ENCODE assay signal across 8 mouse cellular contexts in genomic region chr13:98298833-98299758, GRCm38 (mm10). TPM values are rescaled to one million over a fixed set of nuclear protein-coding genes. Genes with fewer than 3 reads are reported as not detected.
A peak's percentile ranks its signal among the peaks of the same experiment; 100 is the strongest.
DNase-seq lines count a peak whose midpoint lies in the region; ATAC-seq and TF ChIP-seq lines count a peak whose summit lies in the region.

No protein-coding gene starts in this region.

- peak overlapping the region; percentile 19; the same call in 1 of the 2 replicates for H3K4me3 ChIP-seq in embryonic facial prominence, embryonic 10.5 days
- H3K4me3 ChIP-seq in kidney, adult 2 months (ENCODE audit: insufficient read depth, low read depth, low read length), result no peak overlapping the region
- H3K4me3 ChIP-seq in limb, embryonic 12.5 days (replicated peaks), result no peak overlapping the region
- no peak overlapping the region for H3K4me3 ChIP-seq in midbrain, postnatal 0 days (ENCODE audit: low read depth, low read length)

- H3K36me3 ChIP-seq in embryonic facial prominence, embryonic 10.5 days (replicated peaks), result no peaks in the 10 kb centered on the region
- H3K36me3 ChIP-seq in kidney, adult 2 months (ENCODE audit: control insufficient read depth, insufficient read depth, low read length), result no peaks in the 10 kb centered on the region
- no peaks in the 10 kb centered on the region for H3K36me3 ChIP-seq in limb, embryonic 12.5 days
- no peaks in the 10 kb centered on the region for H3K36me3 ChIP-seq in midbrain, postnatal 0 days (ENCODE audit: insufficient read depth, low read length)

- 57% methylated on average over 21 of the region's 21 CpGs for WGBS in embryonic facial prominence, embryonic 10.5 days
- WGBS in kidney, adult 2 months, result 51% methylated on average over 21 of the region's 21 CpGs
- 52% methylated on average over 21 of the region's 21 CpGs for WGBS in limb, embryonic 12.5 days
- WGBS in midbrain, postnatal 0 days, result 45% methylated on average over 21 of the region's 21 CpGs

- H3K27ac ChIP-seq in embryonic facial prominence, embryonic 10.5 days (replicated peaks), result peak overlapping the region; percentile 63; the same call in 1 of the 2 replicates
- no peak overlapping the region for H3K27ac ChIP-seq in kidney, adult 2 months (ENCODE audit: insufficient read depth, low read depth, low read length)
- H3K27ac ChIP-seq in limb, embryonic 12.5 days, result no peak overlapping the region
- H3K27ac ChIP-seq in midbrain, postnatal 0 days (ENCODE audit: low read depth, low read length), result 0 out of 2 replicates have a peak overlapping the region, but pooled peaks have one; percentile 43

- peaks cover 6% of the 10 kb centered on the region for H3K9me3 ChIP-seq in embryonic facial prominence, embryonic 10.5 days
- H3K9me3 ChIP-seq in limb, embryonic 12.5 days, result no peaks in the 10 kb centered on the region
- no peaks in the 10 kb centered on the region for H3K9me3 ChIP-seq in midbrain, postnatal 0 days (ENCODE audit: low read length)

- H3K9ac ChIP-seq in limb, embryonic 12.5 days (replicated peaks), result no peak overlapping the region
- no peak overlapping the region for H3K9ac ChIP-seq in midbrain, postnatal 0 days (replicated peaks; ENCODE audit: low read length, poor library complexity, severe bottlenecking)

- peak; percentile 77 for TF ChIP-seq CTCF in kidney, adult 2 months (conservative IDR thresholded peaks at IDR 0.05; ENCODE audit: insufficient read depth, insufficient read length, low read depth, low read length)
- peak; percentile 84 for TF ChIP-seq CTCF in midbrain, postnatal 0 days (IDR thresholded peaks at IDR 0.05)

- TF ChIP-seq POLR2A in kidney, adult 2 months (IDR thresholded peaks at IDR 0.05; ENCODE audit: low read depth, low read length), result no peak

- peak overlapping the region; percentile 33 for H3K4me2 ChIP-seq in limb, embryonic 12.5 days
- H3K4me2 ChIP-seq in midbrain, postnatal 0 days (ENCODE audit: low read depth, low read length, poor library complexity, severe bottlenecking), result peak overlapping the region; percentile 39

- no peaks in the 10 kb centered on the region for H3K27me3 ChIP-seq in embryonic facial prominence, embryonic 10.5 days (replicated peaks; ENCODE audit: low read depth, poor library complexity, severe bottlenecking)
- H3K27me3 ChIP-seq in kidney, adult 2 months (replicated peaks; ENCODE audit: control insufficient read depth, insufficient read depth, low read length), result 0 out of 2 replicates have a peak, but pooled peaks cover 2% of the 10 kb centered on the region
- no peaks in the 10 kb centered on the region for H3K27me3 ChIP-seq in limb, embryonic 12.5 days
- H3K27me3 ChIP-seq in midbrain, postnatal 0 days (ENCODE audit: insufficient read depth, low read length), result no peaks in the 10 kb centered on the region

- peak; percentile 48 for DNase-seq in 3134 (ENCODE audit: extremely low read depth, insufficient read length, low spot score)
- peak; percentile 85 for DNase-seq in adrenal gland, postnatal 10 days
- peak; percentile 86 for DNase-seq in embryonic facial prominence, embryonic 10.5 days (ENCODE audit: low spot score)
- peak; percentile 55 to 86 for DNase-seq in heart, adult 18-20 months
- peak; percentile 64 for DNase-seq in kidney, adult 2 months
- peak; percentile 93 for DNase-seq in midbrain, postnatal 0 days (ENCODE audit: low spot score)
- peak; percentile 23 to 56 for DNase-seq in spleen, postnatal 14 days (ENCODE audit: low spot score in 2 of 2)

- no peak for ATAC-seq in limb, embryonic 12.5 days (ENCODE audit: insufficient number of reproducible peaks, insufficient read depth, low FRiP score, low TSS enrichment, low read depth)
- ATAC-seq in midbrain, postnatal 0 days (ENCODE audit: low FRiP score), result peak; percentile 72

- peaks cover 3% of the 10 kb centered on the region for H3K4me1 ChIP-seq in embryonic facial prominence, embryonic 10.5 days
- no peaks in the 10 kb centered on the region for H3K4me1 ChIP-seq in kidney, adult 2 months (ENCODE audit: control insufficient read depth, insufficient read depth, low read length)
- H3K4me1 ChIP-seq in limb, embryonic 12.5 days (replicated peaks), result no peaks in the 10 kb centered on the region
- H3K4me1 ChIP-seq in midbrain, postnatal 0 days (ENCODE audit: insufficient read depth, low read length), result no peaks in the 10 kb centered on the region

RNA-seq across cellular contexts. Expression of gene Btf3, which starts 17.7 kb away (rescaled TPM):
- total RNA-seq in adrenal gland, postnatal 10 days (2021), result 100 to 1,000 TPM; 361 to 381 TPM
- 764 and 773 TPM in 2 replicates for polyA plus RNA-seq in embryonic facial prominence, embryonic 10.5 days (2016; fragmentation: Nextera tagmentation; extraction: Ambion mirVana)
- total RNA-seq in heart, adult 18-20 months (2021), result 100 to 1,000 TPM; 195 to 218 TPM
- polyA plus RNA-seq in kidney, adult 2 months (2012; rRNA removed), result 153 and 173 TPM in 2 replicates
- polyA plus RNA-seq in limb, embryonic 12.5 days (2016; fragmentation: Nextera tagmentation; extraction: Ambion mirVana), result 760 and 773 TPM in 2 replicates
- 269 and 303 TPM in 2 replicates for total RNA-seq in midbrain, postnatal 0 days (2014; rRNA removed)
- 441 and 472 TPM in 2 replicates for polyA plus RNA-seq in midbrain, postnatal 0 days (2015; fragmentation: Nextera tagmentation; extraction: Ambion mirVana)

RNA-seq across cellular contexts. Expression of gene Gm21976, which starts 19.4 kb away (rescaled TPM):
- not detected for total RNA-seq in adrenal gland, postnatal 10 days (2021)
- not detected in 2 replicates for polyA plus RNA-seq in embryonic facial prominence, embryonic 10.5 days (2016; fragmentation: Nextera tagmentation; extraction: Ambion mirVana)
- not detected for total RNA-seq in heart, adult 18-20 months (2021)
- polyA plus RNA-seq in kidney, adult 2 months (2012; rRNA removed), result not detected in 2 replicates
- polyA plus RNA-seq in limb, embryonic 12.5 days (2016; fragmentation: Nextera tagmentation; extraction: Ambion mirVana), result not detected in 2 replicates
- total RNA-seq in midbrain, postnatal 0 days (2014; rRNA removed), result 3.0 TPM in 1 of 2 replicates, not detected in the other
- polyA plus RNA-seq in midbrain, postnatal 0 days (2015; fragmentation: Nextera tagmentation; extraction: Ambion mirVana), result not detected in 2 replicates

RNA-seq across cellular contexts. Expression of gene Ankra2, which starts 36.2 kb away (rescaled TPM):
- total RNA-seq in adrenal gland, postnatal 10 days (2021), result 10 to 100 TPM; 22.7 to 26.9 TPM
- 15.6 and 16.1 TPM in 2 replicates for polyA plus RNA-seq in embryonic facial prominence, embryonic 10.5 days (2016; fragmentation: Nextera tagmentation; extraction: Ambion mirVana)
- 10 to 100 TPM; 39.7 to 43.5 TPM for total RNA-seq in heart, adult 18-20 months (2021)
- 9.9 and 11.1 TPM in 2 replicates for polyA plus RNA-seq in kidney, adult 2 months (2012; rRNA removed)
- 15.3 and 19.1 TPM in 2 replicates for polyA plus RNA-seq in limb, embryonic 12.5 days (2016; fragmentation: Nextera tagmentation; extraction: Ambion mirVana)
- total RNA-seq in midbrain, postnatal 0 days (2014; rRNA removed), result 81.8 and 102 TPM in 2 replicates
- polyA plus RNA-seq in midbrain, postnatal 0 days (2015; fragmentation: Nextera tagmentation; extraction: Ambion mirVana), result 102 and 109 TPM in 2 replicates

RNA-seq across cellular contexts. Expression of gene Utp15, which starts 36.3 kb away (rescaled TPM):
- 10 to 100 TPM; 16.4 TPM for total RNA-seq in adrenal gland, postnatal 10 days (2021)
- polyA plus RNA-seq in embryonic facial prominence, embryonic 10.5 days (2016; fragmentation: Nextera tagmentation; extraction: Ambion mirVana), result 52.6 and 55.2 TPM in 2 replicates
- 1 to 10 TPM; 5.4 to 7.5 TPM for total RNA-seq in heart, adult 18-20 months (2021)
- polyA plus RNA-seq in kidney, adult 2 months (2012; rRNA removed), result 5.3 and 6.9 TPM in 2 replicates
- 41.2 and 42.0 TPM in 2 replicates for polyA plus RNA-seq in limb, embryonic 12.5 days (2016; fragmentation: Nextera tagmentation; extraction: Ambion mirVana)
- 24.7 and 35.2 TPM in 2 replicates for total RNA-seq in midbrain, postnatal 0 days (2014; rRNA removed)
- 24.1 and 26.0 TPM in 2 replicates for polyA plus RNA-seq in midbrain, postnatal 0 days (2015; fragmentation: Nextera tagmentation; extraction: Ambion mirVana)

RNA-seq across cellular contexts. Expression of gene Foxd1, which starts 54.9 kb away (rescaled TPM):
- total RNA-seq in adrenal gland, postnatal 10 days (2021), result 1 to 10 TPM in 1 of 2 experiments, under 1 TPM in 1; 0.72 to 1.1 TPM
- polyA plus RNA-seq in embryonic facial prominence, embryonic 10.5 days (2016; fragmentation: Nextera tagmentation; extraction: Ambion mirVana), result 3.7 and 4.3 TPM in 2 replicates
- under 1 TPM; 0.05 to 0.08 TPM for total RNA-seq in heart, adult 18-20 months (2021)
- polyA plus RNA-seq in kidney, adult 2 months (2012; rRNA removed), result 0.91 and 1.1 TPM in 2 replicates
- polyA plus RNA-seq in limb, embryonic 12.5 days (2016; fragmentation: Nextera tagmentation; extraction: Ambion mirVana), result 0.17 and 0.25 TPM in 2 replicates
- 2.4 and 2.5 TPM in 2 replicates for total RNA-seq in midbrain, postnatal 0 days (2014; rRNA removed)
- polyA plus RNA-seq in midbrain, postnatal 0 days (2015; fragmentation: Nextera tagmentation; extraction: Ambion mirVana), result 0.59 and 0.74 TPM in 2 replicates

Comparison
In these comparisons a context has a peak if more than half of its experiments do, and no peak if none do; other contexts are left out.
1. DNase-seq: peak in every context shown above with its lines; median percentile 93 in midbrain, postnatal 0 days; 86 in embryonic facial prominence, embryonic 10.5 days; 85 in adrenal gland, postnatal 10 days; 70 in heart, adult 18-20 months; 64 in kidney, adult 2 months; 48 in 3134; 40 in spleen, postnatal 14 days.
2. H3K27ac ChIP-seq: peak in embryonic facial prominence, embryonic 10.5 days (single experiment) and midbrain, postnatal 0 days (single experiment); none in kidney, adult 2 months (single experiment) and limb, embryonic 12.5 days (single experiment).